Mouse (Mus musculus) brain, embryonic 14.5 days (tissue): Measurements from ENCODE around the gene Hyal3.
A peak's percentile ranks its signal among the peaks of the same experiment; 100 is the strongest.

Experiments used
- CTCF ChIP-seq: fragments of 200-500 bp; IDR thresholded peaks from 2 replicates; pipeline ENCODE4 v1.5.1; 2012; ENCODE audit warnings: inconsistent platforms, mild to moderate bottlenecking, moderate library complexity, borderline replicate concordance; ENCODE audit not compliant: insufficient read depth, insufficient read length; ENCODE audit errors: extremely low read depth
- POLR2A ChIP-seq: fragments of 200-500 bp; IDR thresholded peaks from 2 replicates; pipeline ENCODE4 v1.6.1; 2012; ENCODE audit warnings: mild to moderate bottlenecking, inconsistent platforms, borderline replicate concordance; ENCODE audit not compliant: poor library complexity, insufficient read depth, insufficient read length, severe bottlenecking; ENCODE audit errors: extremely low read depth

GRCm38 (mm10) chr9:107586974-107587832 is 6.6 kb downstream of the Hyal3 start, which contains the start of gene Ifrd2:
- TF ChIP-seq CTCF: no peak
- TF ChIP-seq POLR2A: peak; percentile 59; the same call in 1 of the 2 replicates
